Mouse (Mus musculus) urinary bladder, adult 18-20 months (tissue): Measurements from ENCODE around the gene Rtl9.

Source experiments
- DNase-seq, 2 experiments: peaks; one replicate each; pipeline ENCODE4 v3.0.0; 2022; ENCODE audit warnings: low spot score in 2 of 2, mixed read lengths in 2 of 2

Gene Rtl9

DNA sequence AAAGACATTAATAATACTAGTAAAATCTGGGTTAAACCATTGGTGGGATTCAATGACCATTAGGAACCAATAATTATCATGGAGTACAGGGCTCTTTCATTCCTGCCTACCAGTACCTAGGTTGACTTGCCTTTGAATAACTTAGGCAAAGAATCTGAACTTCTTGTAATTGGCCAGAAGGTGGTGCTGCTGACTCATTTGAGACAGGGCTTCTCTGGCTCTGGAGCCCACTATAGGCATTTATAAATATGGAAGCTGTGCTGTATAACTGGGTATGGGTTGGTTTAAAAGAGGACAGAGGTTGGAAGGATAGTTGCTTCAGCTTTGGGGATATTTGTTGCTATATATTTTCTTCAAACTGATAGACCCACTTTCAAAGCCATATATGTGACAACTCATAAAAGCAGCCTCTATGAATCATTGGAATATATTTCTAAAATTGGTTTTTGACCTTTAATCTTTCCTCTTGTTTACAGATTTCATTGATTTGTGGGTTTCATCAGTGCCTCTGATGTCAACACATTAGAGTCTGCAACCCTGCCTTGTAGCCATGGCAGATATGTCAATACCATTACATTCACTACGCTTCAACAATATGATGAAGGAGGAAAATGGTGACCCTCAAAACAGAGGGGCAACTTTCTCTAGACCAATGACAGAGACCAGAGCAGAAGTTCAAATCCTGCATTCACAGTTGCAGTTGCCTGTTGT is at the start of gene Rtl9:
Gene Rtl9, plus strand, starts transcription at position 551 of the 711 bp plus-strand sequence.
- no peak for DNase-seq

DNA sequence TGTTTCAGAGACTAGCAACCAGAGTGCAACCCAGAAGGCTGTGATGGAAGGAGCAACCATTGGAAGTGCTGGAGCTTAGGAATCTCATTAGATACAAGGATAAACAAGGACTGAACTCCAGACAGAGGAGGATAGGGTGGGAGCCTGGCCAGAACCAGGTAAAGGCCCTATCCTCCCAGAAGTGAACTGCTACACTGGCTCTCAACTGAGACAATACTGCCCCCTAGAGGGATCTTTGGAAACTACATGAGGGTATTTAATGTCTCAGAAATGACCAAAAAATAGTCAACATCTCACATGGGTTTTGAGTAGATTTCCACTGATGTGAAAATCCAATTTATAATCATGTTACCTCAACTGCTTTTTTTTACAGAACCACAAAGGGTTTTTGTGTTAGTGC is 47.9 kb upstream of the Rtl9 start:
- no peak for DNase-seq

DNA sequence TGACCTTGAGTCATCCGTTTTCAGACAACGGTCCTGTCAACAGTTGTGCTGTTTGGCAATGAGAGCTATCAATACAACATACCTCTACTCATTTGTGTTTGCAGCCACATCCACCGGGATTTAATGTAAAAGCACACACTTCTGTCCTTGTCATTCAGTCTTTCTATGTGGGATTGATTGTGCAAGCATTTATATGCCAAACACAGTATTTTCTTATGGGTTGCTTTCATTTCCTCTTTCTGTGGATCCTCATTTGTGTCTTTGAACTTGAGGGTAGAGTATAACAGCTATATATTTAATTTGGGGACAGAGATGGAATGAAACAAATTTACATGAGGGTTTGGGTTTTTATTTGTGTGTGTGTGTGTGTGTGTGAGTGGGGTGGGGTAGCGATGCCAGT is 47.5 kb upstream of the Rtl9 start:
- no peak for DNase-seq

- DNase-seq: peak; percentile 51 to 52
These were observed 40.6 kb upstream of the Rtl9 start for GRCm38 (mm10) chrX:143058829-143059228.

DNA sequence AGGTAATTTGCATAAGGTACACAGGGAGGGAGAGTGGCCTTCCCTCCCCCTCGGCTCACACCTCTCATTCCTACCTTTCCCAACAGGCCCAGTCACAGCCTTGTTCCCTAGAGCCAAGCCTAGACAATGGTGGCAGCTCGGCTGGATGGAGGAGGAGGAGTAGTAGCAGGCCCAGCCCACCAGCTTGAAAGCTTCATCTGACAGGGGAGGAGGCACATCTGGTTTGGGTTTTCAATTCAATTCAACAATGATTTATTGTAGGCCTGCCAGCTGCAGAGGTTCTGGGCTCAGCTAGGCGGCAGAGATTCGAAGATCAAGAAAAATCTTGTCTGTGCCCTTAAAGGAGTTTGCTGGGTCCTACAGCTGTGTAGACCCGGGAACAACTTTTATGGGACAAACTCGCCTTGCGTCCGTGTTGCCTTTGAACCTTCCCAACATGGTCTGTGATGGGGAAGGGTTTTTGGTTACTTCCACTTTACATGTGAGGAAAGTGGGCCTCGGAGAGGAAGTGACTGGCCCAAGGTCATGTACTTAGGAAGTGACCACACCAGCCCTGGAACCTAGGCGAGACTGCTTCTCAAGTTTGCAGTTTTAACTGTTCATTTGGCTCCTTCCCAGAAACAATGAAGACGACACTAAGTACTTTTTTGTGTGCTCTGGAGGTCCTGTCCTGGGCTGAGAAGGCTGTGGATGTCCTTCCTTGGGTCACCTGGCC is 36.6 kb upstream of the Rtl9 start:
- no peak for DNase-seq

- no peak for DNase-seq
These were observed 35.6 kb upstream of the Rtl9 start for GRCm38 (mm10) chrX:143063780-143064179.

DNA sequence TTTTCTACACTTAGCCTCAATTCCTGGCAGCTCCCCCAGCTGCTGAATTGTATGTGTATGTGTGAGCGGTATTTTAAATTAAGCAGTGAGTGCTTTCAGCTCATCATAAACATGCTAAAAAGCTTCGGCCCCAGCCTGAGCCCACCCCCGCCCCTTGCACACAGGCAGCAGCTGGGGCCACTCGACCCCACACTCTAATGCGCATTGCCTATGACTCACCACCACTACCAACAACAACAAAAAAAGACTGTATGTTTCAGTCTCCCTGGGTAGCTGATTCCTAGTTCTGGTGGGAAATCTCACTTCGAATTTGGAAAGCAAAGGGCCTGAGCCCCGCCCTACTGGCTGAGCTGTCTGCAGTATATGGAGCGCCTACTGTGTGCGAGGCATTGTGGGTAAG is 35.1 kb upstream of the Rtl9 start:
- no peak for DNase-seq

DNA sequence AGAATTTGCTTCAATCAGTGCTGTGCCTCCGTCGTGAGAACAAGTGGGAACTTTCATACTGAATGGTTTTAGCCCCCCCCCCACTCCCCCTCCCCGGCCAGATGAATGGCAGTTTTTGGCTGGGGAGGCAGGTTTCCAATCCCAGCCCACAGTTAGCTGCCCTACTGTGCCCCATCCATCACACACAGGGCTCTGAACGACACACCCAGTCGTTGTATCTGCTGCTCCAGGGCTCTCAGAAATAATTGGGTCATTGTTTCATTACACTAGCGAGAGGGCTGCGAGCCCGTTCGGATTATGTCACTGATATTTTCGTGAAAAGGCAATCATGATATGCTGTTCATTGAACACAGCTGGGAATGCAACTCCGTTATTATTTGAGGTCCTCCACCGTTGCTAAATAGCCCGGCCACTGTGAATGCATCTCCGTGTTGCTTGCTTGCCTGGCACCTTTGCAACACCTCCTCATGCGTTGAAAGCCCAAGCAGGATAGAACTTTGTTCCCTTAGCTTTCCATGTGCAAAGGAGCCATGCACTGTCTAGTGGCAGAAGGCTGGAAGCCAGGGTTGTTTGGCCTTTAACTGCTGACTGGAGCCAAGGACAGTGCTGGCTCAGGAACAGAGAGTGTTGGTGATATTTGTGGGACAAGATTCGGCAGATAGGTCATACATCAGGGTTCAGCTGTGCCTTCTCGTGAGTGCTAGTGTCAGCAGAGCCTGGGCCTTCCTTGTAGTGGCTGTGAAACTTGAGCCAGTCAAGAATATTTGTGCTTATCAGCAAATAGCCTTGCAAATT is 32.9 kb upstream of the Rtl9 start:
- no peak for DNase-seq

DNA sequence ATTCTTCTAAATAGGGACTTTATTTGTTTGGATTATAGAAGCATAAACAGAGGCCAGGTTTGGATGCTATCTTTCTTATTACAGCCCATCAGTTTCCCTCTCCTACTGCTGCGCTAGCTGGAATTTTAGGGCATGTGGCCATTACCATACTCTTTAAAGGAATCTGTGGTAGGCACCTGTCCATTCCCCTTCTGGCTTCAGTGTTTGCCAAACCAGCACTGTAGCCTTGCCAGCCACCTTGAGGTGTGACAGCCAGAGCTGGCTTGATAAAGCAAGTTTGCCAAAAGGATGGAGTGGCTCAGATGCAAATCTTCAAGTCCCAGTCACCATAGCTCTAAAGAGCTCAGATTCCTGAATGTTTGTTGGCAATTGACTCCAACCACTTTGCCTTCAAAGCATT is 32.3 kb upstream of the Rtl9 start:
- DNase-seq: no peak

- DNase-seq: no peak
These were observed 31.8 kb upstream of the Rtl9 start for GRCm38 (mm10) chrX:143067576-143067975.

DNA sequence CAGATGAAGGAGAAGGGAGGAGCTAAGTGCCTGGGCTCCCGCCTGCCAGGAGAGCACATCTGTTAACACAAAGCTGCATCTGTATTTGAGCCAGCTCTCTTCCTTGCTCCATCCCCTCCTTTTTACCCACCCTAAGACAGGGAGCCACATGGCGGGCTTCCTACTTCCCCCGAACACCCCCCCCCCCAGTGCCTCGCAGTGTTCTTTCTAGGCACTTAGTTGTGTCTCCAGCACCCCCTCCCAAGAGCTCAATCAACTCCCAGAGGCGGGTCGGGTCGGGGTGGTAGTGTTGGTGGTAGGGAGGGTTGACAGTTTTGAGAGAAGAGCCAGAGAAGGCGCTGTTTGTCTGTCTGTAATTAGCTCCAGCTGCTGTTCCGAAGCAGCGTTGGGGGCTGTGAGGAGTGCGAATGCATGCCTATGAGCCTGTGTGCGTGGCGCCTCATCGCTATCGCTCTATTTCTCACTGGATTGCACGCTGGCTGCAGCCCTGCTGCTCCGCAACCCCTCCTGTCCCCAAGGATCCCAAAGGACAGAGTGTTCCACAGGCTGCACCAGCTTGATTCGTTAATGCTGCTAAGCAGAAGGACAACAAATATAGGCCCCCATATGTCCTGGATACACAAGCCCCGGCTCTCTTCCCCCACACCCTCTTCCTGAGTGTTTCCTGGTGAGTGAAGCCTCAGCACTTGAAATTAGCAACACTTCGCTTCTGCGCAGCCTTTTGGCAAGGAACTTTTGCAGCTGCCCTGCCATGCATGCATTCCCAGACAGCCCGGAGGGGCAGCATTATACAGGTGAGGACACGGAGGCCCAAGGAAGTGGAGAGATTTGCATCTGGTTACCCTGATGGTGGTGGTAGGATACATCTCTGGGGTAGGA is 18.7 kb upstream of the Rtl9 start:
- no peak for DNase-seq

DNA sequence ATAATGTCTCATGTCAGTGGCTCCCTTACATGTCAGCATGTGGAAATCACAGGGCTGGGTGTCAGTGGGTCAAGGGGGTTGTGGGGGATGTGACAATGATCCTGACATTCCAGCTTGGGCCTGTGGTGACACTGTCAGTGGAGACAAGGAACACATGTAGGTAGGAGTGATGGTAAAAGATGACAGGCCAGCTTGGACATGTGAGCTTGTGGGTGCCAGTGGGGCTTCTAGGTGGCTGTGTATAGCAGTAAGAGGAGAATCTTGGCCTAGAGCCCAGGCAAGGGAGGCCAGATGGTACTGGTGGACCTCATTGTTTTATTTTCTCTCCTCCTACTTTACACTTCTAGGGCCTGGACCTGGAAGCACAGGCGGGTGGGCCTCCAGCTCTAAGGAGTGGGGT is 16.7 kb upstream of the Rtl9 start:
- DNase-seq: no peak

DNA sequence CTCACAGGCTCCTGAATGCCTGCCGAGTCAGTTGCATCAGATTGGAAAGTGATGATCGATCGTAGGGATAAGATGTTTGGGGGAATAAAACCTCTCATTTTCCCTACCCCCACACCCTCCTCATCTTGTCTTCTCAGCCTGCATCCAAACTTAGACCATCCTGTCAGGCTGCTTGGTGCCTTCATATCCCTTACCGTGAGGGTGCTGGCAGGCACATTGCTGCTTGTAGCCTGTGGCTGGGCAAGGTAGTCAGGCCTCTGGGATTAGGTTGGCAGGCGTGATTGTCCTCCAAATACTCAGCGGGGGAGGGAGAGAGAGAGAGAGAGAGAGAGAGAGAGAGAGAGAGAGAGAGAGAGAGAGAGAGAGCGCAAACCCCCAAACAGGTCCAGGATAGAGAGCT is 11.2 kb upstream of the Rtl9 start:
- no peak for DNase-seq

- no peak for DNase-seq
These were observed 8.3 kb upstream of the Rtl9 start for GRCm38 (mm10) chrX:143090904-143091588.

DNA sequence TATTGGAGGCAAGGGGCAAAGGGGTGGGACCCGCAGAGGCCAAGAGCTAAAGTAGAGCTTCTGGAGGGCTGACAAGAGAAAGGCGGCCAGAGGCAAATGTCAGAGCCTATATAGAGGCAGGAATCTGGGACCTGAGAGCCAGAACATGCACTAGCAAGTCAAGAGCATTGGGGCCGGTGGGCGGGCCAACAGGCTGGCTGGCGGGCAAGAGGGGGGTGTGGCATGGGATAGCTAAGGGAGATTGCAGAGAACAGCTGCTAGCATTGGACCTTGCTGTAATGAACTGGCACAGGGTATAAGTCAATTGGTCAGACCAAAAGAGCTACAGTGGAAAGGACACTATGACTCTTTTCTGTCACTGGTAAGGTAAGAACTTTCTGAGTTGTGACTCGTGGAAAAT is 1.8 kb upstream of the Rtl9 start:
- DNase-seq: no peak

- DNase-seq: no peak
These were observed 3.8 kb downstream of the Rtl9 start for GRCm38 (mm10) chrX:143103146-143103545.

GRCm38 (mm10) chrX:143105866-143106265 is 6.5 kb downstream of the Rtl9 start:
- DNase-seq: no peak

GRCm38 (mm10) chrX:143112546-143112945 is 13.2 kb downstream of the Rtl9 start:
- DNase-seq: no peak
